Mouse (Mus musculus): ENCODE measurements around the gene Rps6ka1. TPM values are rescaled to one million over a fixed set of nuclear protein-coding genes. Genes with fewer than 3 reads are reported as not detected.
"Not testable (repeated sequence)": the region's sequence is repeated elsewhere in the genome, so short reads cannot be mapped to it uniquely, and the experiment has no call there.

The Rps6ka1 gene
- polyA plus RNA-seq, 1 experiment from 2014 or later = 38.8 TPM

GRCm38 (mm10) chr4:133864380-133864981, 23.1 kb downstream of the Rps6ka1 start:
- no peak for DNase-seq (ENCODE audit: low spot score)

- no peak for DNase-seq (ENCODE audit: low spot score)
These were observed 23.7 kb downstream of the Rps6ka1 start for GRCm38 (mm10) chr4:133863795-133864379.

- no peak for DNase-seq (ENCODE audit: low spot score)
These were observed 30.1 kb downstream of the Rps6ka1 start for GRCm38 (mm10) chr4:133857527-133857926.

- DNase-seq (ENCODE audit: low spot score) = no peak
These were observed 33.0 kb downstream of the Rps6ka1 start for GRCm38 (mm10) chr4:133854621-133855020.

GRCm38 (mm10) chr4:133853630-133854029, 34.0 kb downstream of the Rps6ka1 start:
- no peak for DNase-seq (ENCODE audit: low spot score)

- DNase-seq (ENCODE audit: low spot score) = no peak
These were observed 41.0 kb downstream of the Rps6ka1 start for GRCm38 (mm10) chr4:133846625-133847024.

- DNase-seq (ENCODE audit: low spot score) = no peak
These were observed 42.5 kb downstream of the Rps6ka1 start for GRCm38 (mm10) chr4:133845060-133845459.

GRCm38 (mm10) chr4:133844209-133844841, 43.3 kb downstream of the Rps6ka1 start:
- DNase-seq (ENCODE audit: low spot score) = peak; percentile 35

- peak; percentile 58 for DNase-seq (ENCODE audit: low spot score)
These were observed 44.4 kb downstream of the Rps6ka1 start for GRCm38 (mm10) chr4:133842992-133843737.

GRCm38 (mm10) chr4:133841756-133842483, 45.7 kb downstream of the Rps6ka1 start:
- not testable (repeated sequence) for DNase-seq (ENCODE audit: low spot score)

GRCm38 (mm10) chr4:133841035-133841434, 46.6 kb downstream of the Rps6ka1 start:
- DNase-seq (ENCODE audit: low spot score) = peak; percentile 92

GRCm38 (mm10) chr4:133840501-133840900, 47.1 kb downstream of the Rps6ka1 start:
- no peak for DNase-seq (ENCODE audit: low spot score)

- peak; percentile 17 for DNase-seq (ENCODE audit: low spot score)
These were observed 48.2 kb downstream of the Rps6ka1 start for GRCm38 (mm10) chr4:133839385-133839826.

GRCm38 (mm10) chr4:133836575-133836974, 51.0 kb downstream of the Rps6ka1 start:
- peak; percentile 48 for DNase-seq (ENCODE audit: low spot score)

GRCm38 (mm10) chr4:133835211-133835610, 52.4 kb downstream of the Rps6ka1 start:
- DNase-seq (ENCODE audit: low spot score) = no peak

GRCm38 (mm10) chr4:133832945-133833874, 54.4 kb downstream of the Rps6ka1 start:
- DNase-seq (ENCODE audit: low spot score) = no peak

- DNase-seq (ENCODE audit: low spot score) = no peak
These were observed 57.1 kb downstream of the Rps6ka1 start for GRCm38 (mm10) chr4:133830453-133830852.

GRCm38 (mm10) chr4:133829281-133830070, 58.1 kb downstream of the Rps6ka1 start:
- peak; percentile 86 for DNase-seq (ENCODE audit: low spot score)
